Mouse (Mus musculus) cortical plate, adult 2 months (tissue): ENCODE measurements around the gene Ackr3.

Source experiments
- CTCF ChIP-seq: fragments of 200-500 bp; IDR thresholded peaks from 2 replicates; pipeline ENCODE4 v1.5.1; 2011; ENCODE audit warnings: mild to moderate bottlenecking, control low read depth, low read length; ENCODE audit not compliant: insufficient read depth; ENCODE audit errors: extremely low read depth
- POLR2A ChIP-seq: fragments of 200-500 bp; IDR thresholded peaks from 2 replicates; pipeline ENCODE4 v1.6.1; 2011; ENCODE audit warnings: mild to moderate bottlenecking, low read length, control low read depth; ENCODE audit not compliant: insufficient read depth; ENCODE audit errors: extremely low read depth

- TF ChIP-seq CTCF: no peak
- no peak for TF ChIP-seq POLR2A
These were observed 47.4 kb downstream of the Ackr3 start for GRCm38 (mm10) chr1:90251156-90251555.
